Mouse (Mus musculus): ENCODE measurements around the gene Gpx2. TPM values are rescaled to one million over a fixed set of nuclear protein-coding genes. Genes with fewer than 3 reads are reported as not detected.

Gene Gpx2
- polyA plus RNA-seq, 1 experiment from 2014 or later: not detected

- peaks cover 25% of the 10 kb centered on the region for H3K4me1 ChIP-seq (replicated peaks)
- no peaks in the 10 kb centered on the region for H3K9me3 ChIP-seq (replicated peaks)
- H3K27ac ChIP-seq (ENCODE audit: poor library complexity, severe bottlenecking): no peak overlapping the region
- no peak overlapping the region for H3K9ac ChIP-seq
- no peak for ATAC-seq (ENCODE audit: insufficient number of reproducible peaks, low FRiP score)
- H3K4me2 ChIP-seq: no peak overlapping the region
- no peak overlapping the region for H3K4me3 ChIP-seq
- H3K27me3 ChIP-seq (replicated peaks): no peaks in the 10 kb centered on the region
- H3K36me3 ChIP-seq: peaks cover 13% of the 10 kb centered on the region
- WGBS: 88% methylated on average over 5 of the region's 5 CpGs
Measured at GRCm38 (mm10) chr12:76779951-76780350, 15.4 kb downstream of the Gpx2 start.

- H3K27me3 ChIP-seq (replicated peaks): no peaks in the 10 kb centered on the region
- 81% methylated on average over 10 of the region's 10 CpGs for WGBS
- peaks cover 17% of the 10 kb centered on the region for H3K4me1 ChIP-seq (replicated peaks)
- H3K4me3 ChIP-seq: no peak overlapping the region
- no peak for ATAC-seq (ENCODE audit: insufficient number of reproducible peaks, low FRiP score)
- H3K4me2 ChIP-seq: no peak overlapping the region
- peaks cover 13% of the 10 kb centered on the region for H3K36me3 ChIP-seq
- no peak overlapping the region for H3K9ac ChIP-seq
- H3K9me3 ChIP-seq (replicated peaks): no peaks in the 10 kb centered on the region
- no peak overlapping the region for H3K27ac ChIP-seq (ENCODE audit: poor library complexity, severe bottlenecking)
Measured at GRCm38 (mm10) chr12:76778305-76779083, 16.9 kb downstream of the Gpx2 start.

- no peak overlapping the region for H3K27ac ChIP-seq (ENCODE audit: poor library complexity, severe bottlenecking)
- peaks cover 17% of the 10 kb centered on the region for H3K4me1 ChIP-seq (replicated peaks)
- H3K36me3 ChIP-seq: peaks cover 13% of the 10 kb centered on the region
- no peak overlapping the region for H3K4me2 ChIP-seq
- H3K27me3 ChIP-seq (replicated peaks): no peaks in the 10 kb centered on the region
- H3K9me3 ChIP-seq (replicated peaks): no peaks in the 10 kb centered on the region
- no peak overlapping the region for H3K4me3 ChIP-seq
- no peak overlapping the region for H3K9ac ChIP-seq
- no peak for ATAC-seq (ENCODE audit: insufficient number of reproducible peaks, low FRiP score)
Measured at GRCm38 (mm10) chr12:76777845-76778244, 17.5 kb downstream of the Gpx2 start.

GRCm38 (mm10) chr12:76776898-76777297 is 18.5 kb downstream of the Gpx2 start:
- WGBS: 31% methylated on average over 5 of the region's 5 CpGs
- ATAC-seq (ENCODE audit: insufficient number of reproducible peaks, low FRiP score): no peak
- H3K36me3 ChIP-seq: peaks cover 11% of the 10 kb centered on the region

GRCm38 (mm10) chr12:76775132-76775531 is 20.2 kb downstream of the Gpx2 start:
- peak overlapping the region; percentile 22; the same call in 1 of the 2 replicates for H3K27ac ChIP-seq (ENCODE audit: poor library complexity, severe bottlenecking)

More at GRCm38 (mm10) chr12:76776898-76777297, 18.5 kb downstream of the Gpx2 start:
- no peak overlapping the region for H3K4me3 ChIP-seq
- H3K4me2 ChIP-seq: no peak overlapping the region
- no peaks in the 10 kb centered on the region for H3K9me3 ChIP-seq (replicated peaks)
- H3K4me1 ChIP-seq (replicated peaks): peaks cover 17% of the 10 kb centered on the region
- H3K9ac ChIP-seq: no peak overlapping the region
- H3K27me3 ChIP-seq (replicated peaks): no peaks in the 10 kb centered on the region
- H3K27ac ChIP-seq (ENCODE audit: poor library complexity, severe bottlenecking): no peak overlapping the region

GRCm38 (mm10) chr12:76774652-76775051 is 20.7 kb downstream of the Gpx2 start:
- 74% methylated on average over 3 of the region's 3 CpGs for WGBS
- Histone ChIP-seq H3K9me3 (replicated peaks) (no peaks in the 10 kb centered on the region), H3K4me1 (replicated peaks) (peaks cover 11% of the 10 kb centered on the region; the same call in 1 of the 2 replicates), H3K27ac (ENCODE audit: poor library complexity, severe bottlenecking) (peak overlapping the region; percentile 22; the same call in 1 of the 2 replicates), H3K4me3 (no peak overlapping the region), H3K36me3 (peaks cover 8% of the 10 kb centered on the region), H3K27me3 (replicated peaks) (no peaks in the 10 kb centered on the region), H3K4me2 (no peak overlapping the region), H3K9ac (no peak overlapping the region)
- ATAC-seq (ENCODE audit: insufficient number of reproducible peaks, low FRiP score): no peak

More at GRCm38 (mm10) chr12:76775132-76775531, 20.2 kb downstream of the Gpx2 start:
- WGBS: 43% methylated on average over 4 of the region's 4 CpGs
- Histone ChIP-seq H3K9ac (no peak overlapping the region), H3K4me1 (replicated peaks) (peaks cover 11% of the 10 kb centered on the region; the same call in 1 of the 2 replicates), H3K9me3 (replicated peaks) (no peaks in the 10 kb centered on the region), H3K4me2 (no peak overlapping the region), H3K27me3 (replicated peaks) (no peaks in the 10 kb centered on the region), H3K4me3 (no peak overlapping the region), H3K36me3 (peaks cover 10% of the 10 kb centered on the region)
- ATAC-seq (ENCODE audit: insufficient number of reproducible peaks, low FRiP score): no peak

GRCm38 (mm10) chr12:76771540-76771939 is 23.8 kb downstream of the Gpx2 start:
- no peaks in the 10 kb centered on the region for H3K36me3 ChIP-seq
- H3K4me2 ChIP-seq: no peak overlapping the region
- no peak overlapping the region for H3K4me3 ChIP-seq
- WGBS: 87% methylated on average over 5 of the region's 5 CpGs
- H3K4me1 ChIP-seq (replicated peaks): peaks cover 11% of the 10 kb centered on the region; the same call in 1 of the 2 replicates
- H3K9me3 ChIP-seq (replicated peaks): no peaks in the 10 kb centered on the region
- no peak overlapping the region for H3K9ac ChIP-seq
- no peaks in the 10 kb centered on the region for H3K27me3 ChIP-seq (replicated peaks)
- ATAC-seq (ENCODE audit: insufficient number of reproducible peaks, low FRiP score): no peak
- H3K27ac ChIP-seq (ENCODE audit: poor library complexity, severe bottlenecking): no peak overlapping the region

- Histone ChIP-seq H3K9ac (no peak overlapping the region), H3K27ac (ENCODE audit: poor library complexity, severe bottlenecking) (no peak overlapping the region), H3K4me3 (no peak overlapping the region), H3K9me3 (replicated peaks) (no peaks in the 10 kb centered on the region), H3K4me2 (no peak overlapping the region), H3K36me3 (no peaks in the 10 kb centered on the region), H3K4me1 (replicated peaks) (peaks cover 16% of the 10 kb centered on the region), H3K27me3 (replicated peaks) (no peaks in the 10 kb centered on the region)
- ATAC-seq (ENCODE audit: insufficient number of reproducible peaks, low FRiP score): no peak
- 84% methylated on average over 5 of the region's 5 CpGs for WGBS
Measured at GRCm38 (mm10) chr12:76770841-76771500, 24.4 kb downstream of the Gpx2 start.

- H3K4me3 ChIP-seq: peak overlapping the region; percentile 75
- H3K4me1 ChIP-seq (replicated peaks): peaks cover 7% of the 10 kb centered on the region
- no peaks in the 10 kb centered on the region for H3K36me3 ChIP-seq
- no peaks in the 10 kb centered on the region for H3K27me3 ChIP-seq (replicated peaks)
- peak overlapping the region; percentile 71 for H3K4me2 ChIP-seq
- 22% methylated on average over 20 of the region's 20 CpGs for WGBS
- H3K9ac ChIP-seq: peak overlapping the region; percentile 82
- peak; percentile 26; the same call in 1 of the 2 replicates for ATAC-seq (ENCODE audit: insufficient number of reproducible peaks, low FRiP score)
- H3K9me3 ChIP-seq (replicated peaks): no peaks in the 10 kb centered on the region
- H3K27ac ChIP-seq (ENCODE audit: poor library complexity, severe bottlenecking): peak overlapping the region; percentile 70
Measured at GRCm38 (mm10) chr12:76765901-76766630, 29.3 kb downstream of the Gpx2 start.

GRCm38 (mm10) chr12:76765354-76765851 is 30.0 kb downstream of the Gpx2 start, which contains the start of the genes Churc1 and Fntb:
Churc1 (plus strand) TSS chr12:76765538.
Fntb (plus strand) TSS chr12:76765589.
- Histone ChIP-seq H3K9ac (peak within 1 kb of the TSS; percentile 82), H3K9me3 (replicated peaks) (no peaks in the 10 kb centered on the region), H3K27ac (ENCODE audit: poor library complexity, severe bottlenecking) (peak within 1 kb of the TSS; percentile 70), H3K36me3 (no peaks in the 10 kb centered on the region), H3K4me2 (peak within 1 kb of the TSS; percentile 71), H3K27me3 (replicated peaks) (no peaks in the 10 kb centered on the region), H3K4me1 (replicated peaks) (peaks cover 7% of the 10 kb centered on the region), H3K4me3 (peak within 1 kb of the TSS; percentile 75)
- ATAC-seq (ENCODE audit: insufficient number of reproducible peaks, low FRiP score): peak; percentile 98
- under 1% methylated on average over 31 of the region's 31 CpGs for WGBS
